Mouse (Mus musculus) liver, adult 2 months (tissue): ENCODE measurements at regions not wholly inside any gene's neighbourhood (a gene's known extent, or its start where the extent isn't known, plus 50 kb on each side); places are given as distances from the start of the nearest gene placed in this dataset.

ENCODE experiments used
- DNase-seq: peaks from one replicate; pipeline ENCODE4 v3.0.0-alpha.2; 2011; ENCODE audit warnings: low read depth, low spot score; ENCODE audit errors: extremely low read depth
- H3K27ac ChIP-seq: fragments of 200-500 bp; replicated peaks from 2 replicates; pipeline ENCODE4 v1.5.1; 2012; ENCODE audit warnings: low read depth, mild to moderate bottlenecking, control low read depth, inconsistent platforms, low read length; ENCODE audit not compliant: insufficient read depth
- H3K27me3 ChIP-seq: fragments of 200-500 bp; 2 replicates; pipeline ENCODE4 v1.6.1; 2012; ENCODE audit warnings: mild to moderate bottlenecking, moderate library complexity, low read length, inconsistent platforms; ENCODE audit not compliant: control insufficient read depth, insufficient read depth
- H3K36me3 ChIP-seq: fragments of 200-500 bp; 2 replicates; pipeline ENCODE4 v1.6.1; 2012; ENCODE audit warnings: low read length, inconsistent platforms; ENCODE audit not compliant: control insufficient read depth, insufficient read depth
- H3K4me1 ChIP-seq: fragments of 200-500 bp; 2 replicates; pipeline ENCODE4 v1.6.1; 2011; ENCODE audit warnings: low read length; ENCODE audit not compliant: control insufficient read depth, insufficient read depth
- H3K4me3 ChIP-seq: fragments of 200-500 bp; 2 replicates; pipeline ENCODE4 v1.5.1; 2011; ENCODE audit warnings: low read depth, mild to moderate bottlenecking, control low read depth, low read length, moderate library complexity; ENCODE audit not compliant: insufficient read depth
- H3K79me2 ChIP-seq: fragments of 200-500 bp; 2 replicates; pipeline ENCODE4 v1.6.1; 2012; ENCODE audit warnings: inconsistent platforms, mild to moderate bottlenecking, low read length, moderate library complexity; ENCODE audit not compliant: control insufficient read depth, insufficient read depth
- H3K9ac ChIP-seq: fragments of 200-500 bp; 2 replicates; pipeline ENCODE4 v1.6.1; 2012; ENCODE audit warnings: low read depth, mild to moderate bottlenecking, control low read depth, inconsistent platforms, low read length
- CTCF ChIP-seq: fragments of 200-500 bp; IDR thresholded peaks from 2 replicates; pipeline ENCODE4 v1.5.1; 2011; ENCODE audit warnings: low read depth, low read length, control low read depth
- POLR2A ChIP-seq: fragments of 200-500 bp; IDR thresholded peaks from 2 replicates; pipeline ENCODE4 v1.6.1; 2011; ENCODE audit warnings: low read length, control low read depth; ENCODE audit not compliant: insufficient read depth; ENCODE audit errors: extremely low read depth
- WGBS: fragments of 180-500 bp; shearing (Covaris S2); methylation state at CpG from one replicate; pipeline ENCODE4 v1.1.7; 2018; 5-methylcytosine and 5-hydroxymethylcytosine counted together

DNA sequence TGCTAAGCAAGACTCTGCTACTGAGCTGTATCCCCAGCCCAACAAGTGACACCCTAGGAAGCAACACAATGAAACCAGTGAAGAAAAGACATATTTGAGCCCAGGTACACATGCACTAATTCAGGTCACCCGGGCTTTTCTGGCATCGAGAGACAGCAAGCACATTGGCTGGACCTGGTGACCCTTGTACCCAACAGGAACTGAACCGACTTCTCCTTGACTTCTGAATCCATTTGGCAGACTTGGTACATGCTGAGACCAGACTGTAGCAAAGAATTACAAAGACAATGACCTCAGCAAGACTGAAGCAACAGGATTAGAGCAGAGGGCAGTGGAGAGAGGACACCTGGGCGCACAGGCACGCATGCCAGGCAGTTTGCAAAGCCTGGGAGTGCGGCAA, 79.1 kb downstream of the Sema4f start:
- WGBS = 57% methylated on average over 6 of the region's 6 CpGs

GRCm38 (mm10) chr6:82856218-82856617, 82.0 kb upstream of the Hk2 start:
- H3K9ac ChIP-seq = no peak overlapping the region
- no peaks in the 10 kb centered on the region for H3K36me3 ChIP-seq
- WGBS = 75% methylated on average over 9 of the region's 9 CpGs
- H3K27ac ChIP-seq = no peak overlapping the region
- no peaks in the 10 kb centered on the region for H3K4me1 ChIP-seq
- TF ChIP-seq POLR2A (no peak), CTCF (no peak)
- no peak overlapping the region for H3K4me3 ChIP-seq
- no peaks in the 10 kb centered on the region for H3K79me2 ChIP-seq
- DNase-seq = no peak
- H3K27me3 ChIP-seq = no peaks in the 10 kb centered on the region

More for the DNA sequence above, 79.1 kb downstream of the Sema4f start:
- DNase-seq = peak; percentile 78
- H3K4me1 ChIP-seq = no peaks in the 10 kb centered on the region
- H3K36me3 ChIP-seq = no peaks in the 10 kb centered on the region
- H3K79me2 ChIP-seq = no peaks in the 10 kb centered on the region
- H3K27me3 ChIP-seq = no peaks in the 10 kb centered on the region
- H3K9ac ChIP-seq = no peak overlapping the region
- TF ChIP-seq CTCF (no peak), POLR2A (no peak)
- no peak overlapping the region for H3K27ac ChIP-seq
- no peak overlapping the region for H3K4me3 ChIP-seq

DNA sequence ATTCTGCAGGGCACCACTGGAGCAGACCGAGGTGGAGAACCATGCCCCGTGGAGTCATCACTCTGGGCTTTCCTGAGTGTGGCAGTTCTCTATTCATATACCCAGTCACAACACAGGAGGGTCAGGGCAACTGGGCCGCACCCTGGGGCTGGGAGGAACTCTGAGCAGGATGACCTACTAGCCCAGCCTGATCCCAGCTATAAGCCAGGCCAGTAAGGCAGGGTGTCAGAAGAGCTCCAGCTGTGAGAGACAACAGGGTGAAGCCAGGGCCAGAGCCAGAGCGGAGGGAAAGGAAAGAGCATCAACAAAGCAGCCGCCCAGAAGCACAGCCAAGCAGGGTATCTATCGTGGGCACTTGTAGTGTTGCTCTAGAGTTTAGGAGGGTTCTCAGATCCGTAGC, 81.1 kb upstream of the Hk2 start:
- WGBS = 80% methylated on average over 7 of the region's 7 CpGs
- no peak for DNase-seq
- Histone ChIP-seq H3K27me3 (no peaks in the 10 kb centered on the region), H3K4me3 (no peak overlapping the region), H3K9ac (no peak overlapping the region), H3K36me3 (no peaks in the 10 kb centered on the region), H3K27ac (no peak overlapping the region), H3K4me1 (no peaks in the 10 kb centered on the region), H3K79me2 (no peaks in the 10 kb centered on the region)
- TF ChIP-seq CTCF (no peak), POLR2A (no peak)

GRCm38 (mm10) chr6:82854780-82855179, 80.5 kb upstream of the Hk2 start:
- H3K36me3 ChIP-seq = no peaks in the 10 kb centered on the region

DNA sequence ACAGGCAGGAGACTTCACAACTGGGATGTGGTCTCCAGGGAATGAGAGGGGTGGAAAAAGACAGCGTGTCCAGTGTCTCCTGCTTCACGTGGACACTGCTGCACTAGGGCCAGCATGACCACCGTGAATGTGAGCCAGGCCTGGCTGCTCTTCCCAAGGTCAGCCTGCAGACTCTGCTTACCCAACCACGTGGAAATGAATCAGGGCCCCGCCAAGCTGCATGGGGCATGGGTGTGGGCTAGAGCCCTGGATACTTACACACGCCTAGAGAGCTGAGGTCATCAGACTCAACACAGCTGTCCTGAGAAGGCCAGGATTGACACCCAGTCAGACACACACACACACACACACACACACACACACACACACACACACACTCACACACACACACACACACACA, 80.1 kb upstream of the Hk2 start:
- Histone ChIP-seq H3K4me3 (no peak overlapping the region), H3K27ac (no peak overlapping the region), H3K36me3 (no peaks in the 10 kb centered on the region), H3K4me1 (no peaks in the 10 kb centered on the region), H3K79me2 (no peaks in the 10 kb centered on the region), H3K9ac (no peak overlapping the region), H3K27me3 (no peaks in the 10 kb centered on the region)
- TF ChIP-seq POLR2A = no peak
- no peak for TF ChIP-seq CTCF
- no peak for DNase-seq
- WGBS = 60% methylated on average over 6 of the region's 6 CpGs

More at GRCm38 (mm10) chr6:82854780-82855179, 80.5 kb upstream of the Hk2 start:
- Histone ChIP-seq H3K4me1 (no peaks in the 10 kb centered on the region), H3K27me3 (no peaks in the 10 kb centered on the region), H3K79me2 (no peaks in the 10 kb centered on the region), H3K27ac (no peak overlapping the region), H3K4me3 (no peak overlapping the region), H3K9ac (no peak overlapping the region)
- no peak for DNase-seq
- TF ChIP-seq POLR2A = no peak
- no peak for TF ChIP-seq CTCF

DNA sequence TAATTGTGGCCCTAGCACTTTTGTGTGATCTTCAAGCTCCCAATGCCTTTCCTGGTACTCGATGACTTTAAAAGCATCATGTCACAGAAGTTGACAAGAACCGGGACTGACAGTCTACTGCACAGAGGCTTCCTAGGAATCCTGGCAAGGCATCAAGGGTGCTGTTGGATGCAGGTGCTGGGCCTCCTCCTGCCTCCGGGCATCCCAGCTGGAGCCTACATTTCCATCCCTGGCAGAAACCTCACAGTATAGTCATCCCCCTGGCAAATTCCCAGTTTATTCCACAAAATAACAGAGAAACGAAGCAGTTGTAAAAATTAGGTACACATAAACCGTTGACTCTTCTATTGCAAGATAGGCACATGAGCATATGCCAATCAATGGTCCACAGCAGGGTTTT, 78.8 kb upstream of the Hk2 start:
- no peaks in the 10 kb centered on the region for H3K36me3 ChIP-seq
- DNase-seq = no peak
- H3K4me1 ChIP-seq = no peaks in the 10 kb centered on the region
- H3K79me2 ChIP-seq = no peaks in the 10 kb centered on the region
- H3K9ac ChIP-seq = no peak overlapping the region
- no peak overlapping the region for H3K27ac ChIP-seq
- 80% methylated on average over 5 of the region's 5 CpGs for WGBS
- no peak overlapping the region for H3K4me3 ChIP-seq
- no peak for TF ChIP-seq CTCF
- no peak for TF ChIP-seq POLR2A
- H3K27me3 ChIP-seq = no peaks in the 10 kb centered on the region
